Mouse (Mus musculus) embryonic facial prominence, embryonic 15.5 days (tissue): Measurements from ENCODE around the gene Asphd1. TPM values are rescaled to one million over a fixed set of nuclear protein-coding genes. Genes with fewer than 3 reads are reported as not detected.

Source experiments
- ATAC-seq: fragments of 200-750 bp; cut with Nextera tagmentation; 2 replicates; pipeline ENCODE4 v1.8.0; 2017; ENCODE audit warnings: low read depth, moderate TSS enrichment; ENCODE audit not compliant: insufficient number of reproducible peaks, low FRiP score, low TSS enrichment
- H3K27ac ChIP-seq: fragments of 300-500 bp; sonication (generic); replicated peaks from 2 replicates; pipeline ENCODE4 v1.5.1; 2015; ENCODE audit warnings: mild to moderate bottlenecking, inconsistent platforms
- H3K27me3 ChIP-seq: fragments of 300-500 bp; sonication (generic); 2 replicates; pipeline ENCODE4 v1.6.1; 2015; ENCODE audit warnings: inconsistent platforms
- H3K36me3 ChIP-seq: fragments of 300-500 bp; sonication (generic); 2 replicates; pipeline ENCODE4 v1.6.1; 2015; ENCODE audit warnings: mild to moderate bottlenecking, inconsistent platforms
- H3K4me1 ChIP-seq: fragments of 300-500 bp; sonication (generic); 2 replicates; pipeline ENCODE4 v1.6.1; 2015; ENCODE audit warnings: inconsistent platforms
- H3K4me2 ChIP-seq: fragments of 300-500 bp; sonication (generic); replicated peaks from 2 replicates; pipeline ENCODE4 v1.6.1; 2015; ENCODE audit warnings: mild to moderate bottlenecking, inconsistent platforms
- H3K4me3 ChIP-seq: fragments of 300-500 bp; sonication (generic); replicated peaks from 2 replicates; pipeline ENCODE4 v1.5.1; 2015; ENCODE audit warnings: mild to moderate bottlenecking, inconsistent platforms
- H3K9ac ChIP-seq: fragments of 300-500 bp; sonication (generic); 2 replicates; pipeline ENCODE4 v1.6.1; 2015; ENCODE audit warnings: inconsistent platforms
- H3K9me3 ChIP-seq: fragments of 300-500 bp; sonication (generic); replicated peaks from 2 replicates; pipeline ENCODE4 v1.6.1; 2016; ENCODE audit warnings: inconsistent platforms
- WGBS: fragments of 180-500 bp; shearing (Covaris S2); methylation state at CpG from one replicate; pipeline ENCODE4 v1.1.7; 2015; 5-methylcytosine and 5-hydroxymethylcytosine counted together
- polyA plus RNA-seq: library from polyadenylated mRNA; unstranded; fragments of >200 nt; fragmentation: Nextera tagmentation; extraction: Ambion mirVana; gene quantifications from 2 replicates; pipeline ENCODE4 v1.2.1, GENCODE M21; 2015

The Asphd1 gene
- polyA plus RNA-seq, 1 experiment from 2014 or later = 0.15 TPM

DNA sequence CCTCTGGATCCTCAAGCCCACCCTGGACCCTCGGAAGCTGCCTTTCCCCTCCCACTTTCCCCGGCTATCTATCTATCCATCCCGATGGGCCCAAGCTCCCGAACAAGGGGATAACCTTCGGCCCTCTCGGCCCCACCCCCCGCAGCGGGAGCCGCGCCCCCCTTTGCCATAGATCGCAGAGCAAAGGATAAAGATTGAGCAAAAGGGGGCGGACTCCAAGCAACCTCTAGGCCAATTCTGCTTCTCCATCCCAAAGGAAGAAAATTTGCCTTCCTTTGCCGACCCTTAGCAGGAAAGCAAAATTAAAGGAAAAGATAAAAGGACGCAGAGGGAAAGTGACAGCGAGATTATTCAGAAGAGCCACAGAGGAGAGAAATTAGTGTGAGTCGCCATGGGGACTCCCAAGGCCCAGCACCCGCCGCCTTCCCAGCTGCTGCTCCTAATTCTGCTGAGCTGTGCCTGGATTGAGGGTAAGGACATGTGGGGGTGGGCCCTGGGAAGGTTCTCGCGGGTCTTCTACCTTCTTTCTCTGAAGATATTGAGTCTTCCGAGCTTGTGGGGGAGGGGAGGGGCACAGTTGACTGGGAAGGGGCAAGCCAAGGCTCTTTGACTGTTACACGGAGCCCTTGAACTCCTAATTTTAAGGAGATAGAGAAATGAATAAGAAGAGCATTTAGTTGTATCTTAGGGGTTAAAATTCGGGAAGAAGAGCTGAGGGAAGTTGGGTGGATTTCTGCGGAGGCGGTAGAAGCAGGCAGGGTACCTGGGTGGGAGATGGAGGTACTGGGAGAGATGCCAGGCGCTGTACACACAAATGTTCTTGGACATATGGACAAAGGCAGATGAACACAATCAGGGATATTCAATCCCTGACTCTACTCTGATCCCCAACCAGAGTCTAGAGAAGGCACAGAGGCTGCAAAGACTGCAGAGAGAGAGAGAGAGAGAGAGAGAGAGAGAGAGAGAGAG is 1.5 kb upstream of the Asphd1 start:
- no peak for ATAC-seq
- Histone ChIP-seq H3K9me3 (no peaks in the 10 kb centered on the region), H3K4me2 (0 out of 2 replicates have a peak overlapping the region, but pooled peaks have one; percentile 8), H3K27ac (no peak overlapping the region), H3K9ac (no peak overlapping the region), H3K4me3 (0 out of 2 replicates have a peak overlapping the region, but pooled peaks have one; percentile 53), H3K27me3 (peaks cover 35% of the 10 kb centered on the region), H3K36me3 (no peaks in the 10 kb centered on the region), H3K4me1 (peaks cover 16% of the 10 kb centered on the region)
- 5% methylated on average over 26 of the region's 26 CpGs for WGBS

GRCm38 (mm10) chr7:126949793-126950646 is 638 bp upstream of the Asphd1 start, which contains the start of gene Sez6l2:
Sez6l2 (plus strand) TSS chr7:126950563.
- H3K27ac ChIP-seq = no peak within 1 kb of the TSS
- peak; percentile 81 for ATAC-seq
- H3K4me1 ChIP-seq = peaks cover 16% of the 10 kb centered on the region
- peak within 1 kb of the TSS; percentile 100 for H3K4me2 ChIP-seq
- no peaks in the 10 kb centered on the region for H3K9me3 ChIP-seq
- peak within 1 kb of the TSS; percentile 53 for H3K4me3 ChIP-seq
- WGBS = under 1% methylated on average over 42 of the region's 42 CpGs
- H3K27me3 ChIP-seq = peaks cover 35% of the 10 kb centered on the region
- 0 out of 2 replicates have a peak, but pooled peaks cover 2% of the 10 kb centered on the region for H3K36me3 ChIP-seq
- no peak within 1 kb of the TSS for H3K9ac ChIP-seq

DNA sequence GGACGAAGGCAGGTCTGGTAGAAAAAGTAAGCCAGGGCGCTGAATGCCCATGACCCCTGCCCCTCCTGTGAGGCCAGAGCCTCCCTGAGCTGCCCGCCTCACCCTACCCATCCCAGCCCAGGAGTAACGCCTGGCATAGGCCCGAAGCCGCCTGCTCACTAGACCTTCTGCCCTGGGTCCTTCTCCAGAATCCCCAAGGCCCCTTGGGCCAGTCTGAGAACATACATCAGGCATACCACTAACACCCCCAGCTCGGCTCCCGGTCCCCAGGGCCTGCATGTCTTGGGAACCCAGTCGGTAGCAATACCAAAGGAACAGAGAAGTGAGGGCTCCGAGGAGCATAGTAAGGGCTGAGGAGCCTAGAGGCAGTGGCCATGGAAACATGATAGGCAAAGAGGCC is 756 bp downstream of the Asphd1 start:
- H3K4me2 ChIP-seq = no peak overlapping the region
- ATAC-seq = no peak
- H3K9me3 ChIP-seq = no peaks in the 10 kb centered on the region
- H3K4me1 ChIP-seq = peaks cover 16% of the 10 kb centered on the region
- peaks cover 9% of the 10 kb centered on the region; the same call in 1 of the 2 replicates for H3K36me3 ChIP-seq
- 77% methylated on average over 10 of the region's 10 CpGs for WGBS
- H3K4me3 ChIP-seq = no peak overlapping the region
- H3K9ac ChIP-seq = no peak overlapping the region
- H3K27me3 ChIP-seq = peaks cover 31% of the 10 kb centered on the region
- no peak overlapping the region for H3K27ac ChIP-seq

DNA sequence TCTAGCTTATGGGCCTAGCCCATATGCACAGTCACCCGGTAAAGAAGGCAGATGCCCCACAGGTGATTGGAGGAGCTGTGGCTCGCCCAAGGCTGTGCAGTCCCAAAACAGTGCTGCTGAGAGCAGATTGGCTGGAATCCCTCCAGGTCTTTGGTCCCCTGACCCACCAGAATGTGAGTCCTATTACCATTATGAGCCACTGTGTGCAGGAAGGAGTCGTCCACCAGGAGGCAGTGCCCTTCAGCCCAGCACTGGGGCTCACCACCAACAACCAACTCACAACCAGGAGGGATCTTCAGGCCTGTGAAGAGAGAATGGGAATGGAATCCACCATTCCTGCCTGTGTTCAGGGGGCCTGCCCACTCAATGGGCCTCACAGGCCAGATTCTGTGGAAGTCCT is 2.9 kb downstream of the Asphd1 start:
- H3K36me3 ChIP-seq = peaks cover 18% of the 10 kb centered on the region
- peaks cover 16% of the 10 kb centered on the region for H3K4me1 ChIP-seq
- no peak overlapping the region for H3K9ac ChIP-seq
- H3K4me2 ChIP-seq = no peak overlapping the region
- H3K4me3 ChIP-seq = no peak overlapping the region
- H3K27me3 ChIP-seq = peaks cover 17% of the 10 kb centered on the region
- WGBS = 48% methylated on average over 3 of the region's 3 CpGs
- H3K9me3 ChIP-seq = no peaks in the 10 kb centered on the region
- ATAC-seq = no peak
- H3K27ac ChIP-seq = no peak overlapping the region

- WGBS = 76% methylated on average over 5 of the region's 5 CpGs
- ATAC-seq = no peak
These were observed 7.6 kb downstream of the Asphd1 start for GRCm38 (mm10) chr7:126941801-126942200.

GRCm38 (mm10) chr7:126941171-126941570 is 8.2 kb downstream of the Asphd1 start:
- Histone ChIP-seq H3K27me3 (no peaks in the 10 kb centered on the region), H3K9ac (no peak overlapping the region), H3K4me1 (no peaks in the 10 kb centered on the region), H3K9me3 (no peaks in the 10 kb centered on the region), H3K4me2 (no peak overlapping the region), H3K27ac (no peak overlapping the region), H3K36me3 (peaks cover 33% of the 10 kb centered on the region), H3K4me3 (no peak overlapping the region)
- no peak for ATAC-seq
- 47% methylated on average over 6 of the region's 6 CpGs for WGBS

More at GRCm38 (mm10) chr7:126941801-126942200, 7.6 kb downstream of the Asphd1 start:
- H3K27me3 ChIP-seq = no peaks in the 10 kb centered on the region
- no peaks in the 10 kb centered on the region for H3K4me1 ChIP-seq
- H3K27ac ChIP-seq = no peak overlapping the region
- peaks cover 29% of the 10 kb centered on the region for H3K36me3 ChIP-seq
- H3K4me3 ChIP-seq = no peak overlapping the region
- no peak overlapping the region for H3K9ac ChIP-seq
- no peak overlapping the region for H3K4me2 ChIP-seq
- H3K9me3 ChIP-seq = no peaks in the 10 kb centered on the region

DNA sequence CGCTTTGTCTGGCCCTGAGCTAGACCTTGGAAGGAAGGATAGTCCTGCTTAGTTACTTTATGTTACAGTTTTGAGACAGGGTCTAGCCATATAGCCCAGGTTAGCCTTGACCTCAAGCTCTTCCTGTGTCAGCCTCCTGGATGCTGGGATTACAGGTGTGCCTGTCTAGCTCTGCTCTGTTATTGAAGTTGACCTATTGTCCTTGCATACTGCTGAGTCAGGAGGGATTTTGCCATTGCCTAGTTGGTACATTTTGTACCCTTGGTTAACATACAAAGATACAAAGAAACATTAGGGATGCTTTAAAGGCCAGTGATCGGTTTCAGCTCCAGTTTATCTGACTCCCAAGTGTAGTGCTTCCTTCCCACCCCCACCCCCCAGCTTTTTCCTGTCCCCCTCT is 16.7 kb downstream of the Asphd1 start:
- Histone ChIP-seq H3K27me3 (no peaks in the 10 kb centered on the region), H3K27ac (no peak overlapping the region), H3K4me1 (peaks cover 12% of the 10 kb centered on the region), H3K36me3 (peaks cover 34% of the 10 kb centered on the region), H3K4me3 (no peak overlapping the region), H3K9ac (no peak overlapping the region), H3K9me3 (no peaks in the 10 kb centered on the region), H3K4me2 (no peak overlapping the region)
- no peak for ATAC-seq
- WGBS = 91% methylated on average over 2 of the region's 2 CpGs

GRCm38 (mm10) chr7:126929046-126929445 is 20.3 kb downstream of the Asphd1 start:
- Histone ChIP-seq H3K27ac (peak overlapping the region; percentile 75), H3K4me2 (peak overlapping the region; percentile 89)
- WGBS = under 1% methylated on average over 27 of the region's 27 CpGs

GRCm38 (mm10) chr7:126928384-126929037 is 20.9 kb downstream of the Asphd1 start, which contains the start of gene Kctd13:
Kctd13 (plus strand) TSS chr7:126928879.
- peak within 1 kb of the TSS; percentile 75 for H3K27ac ChIP-seq
- no peaks in the 10 kb centered on the region for H3K9me3 ChIP-seq
- H3K4me2 ChIP-seq = peak within 1 kb of the TSS; percentile 89
- H3K4me1 ChIP-seq = peaks cover 12% of the 10 kb centered on the region
- H3K9ac ChIP-seq = peak within 1 kb of the TSS; percentile 64
- peaks cover 12% of the 10 kb centered on the region; the same call in 1 of the 2 replicates for H3K36me3 ChIP-seq
- WGBS = 3% methylated on average over 56 of the region's 56 CpGs
- ATAC-seq = peak; percentile 96
- H3K4me3 ChIP-seq = peak within 1 kb of the TSS; percentile 68
- H3K27me3 ChIP-seq = no peaks in the 10 kb centered on the region

More at GRCm38 (mm10) chr7:126929046-126929445, 20.3 kb downstream of the Asphd1 start:
- H3K4me1 ChIP-seq = peaks cover 12% of the 10 kb centered on the region
- H3K27me3 ChIP-seq = no peaks in the 10 kb centered on the region
- peaks cover 14% of the 10 kb centered on the region; the same call in 1 of the 2 replicates for H3K36me3 ChIP-seq
- H3K9me3 ChIP-seq = no peaks in the 10 kb centered on the region
- ATAC-seq = peak; percentile 66; the same call in 1 of the 2 replicates
- H3K4me3 ChIP-seq = peak overlapping the region; percentile 68
- peak overlapping the region; percentile 64 for H3K9ac ChIP-seq

DNA sequence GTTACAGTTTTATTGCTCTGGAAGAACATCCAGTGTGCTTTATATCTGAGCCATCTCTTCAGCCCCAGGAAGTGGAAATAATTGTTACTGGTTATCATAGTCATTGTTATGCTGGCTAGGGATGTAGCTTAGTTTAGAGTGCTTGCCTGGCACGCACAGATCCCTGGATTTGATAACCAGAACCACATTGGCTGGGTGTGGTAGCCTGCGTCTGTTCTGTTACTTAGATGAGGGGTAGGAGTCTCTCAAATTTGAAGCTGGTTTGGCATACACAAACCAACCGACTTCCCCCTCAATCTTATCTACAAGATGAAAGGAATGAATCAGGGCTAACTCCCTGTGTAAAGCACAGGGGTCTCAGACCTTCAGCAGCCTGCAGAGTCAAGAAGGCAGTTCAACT is 23.1 kb downstream of the Asphd1 start:
- 25% methylated on average over 3 of the region's 3 CpGs for WGBS
- no peak for ATAC-seq
- H3K9ac ChIP-seq = no peak overlapping the region
- peaks cover 12% of the 10 kb centered on the region for H3K4me1 ChIP-seq
- H3K9me3 ChIP-seq = no peaks in the 10 kb centered on the region
- H3K27me3 ChIP-seq = no peaks in the 10 kb centered on the region
- H3K4me2 ChIP-seq = no peak overlapping the region
- H3K36me3 ChIP-seq = 0 out of 2 replicates have a peak, but pooled peaks cover 7% of the 10 kb centered on the region
- no peak overlapping the region for H3K27ac ChIP-seq
- H3K4me3 ChIP-seq = no peak overlapping the region
